Mouse (Mus musculus): ENCODE results near the gene Ccdc36. TPM values are rescaled to one million over a fixed set of nuclear protein-coding genes. Genes with fewer than 3 reads are reported as not detected.

Gene Ccdc36
- not detected for total RNA-seq (2023)

DNA sequence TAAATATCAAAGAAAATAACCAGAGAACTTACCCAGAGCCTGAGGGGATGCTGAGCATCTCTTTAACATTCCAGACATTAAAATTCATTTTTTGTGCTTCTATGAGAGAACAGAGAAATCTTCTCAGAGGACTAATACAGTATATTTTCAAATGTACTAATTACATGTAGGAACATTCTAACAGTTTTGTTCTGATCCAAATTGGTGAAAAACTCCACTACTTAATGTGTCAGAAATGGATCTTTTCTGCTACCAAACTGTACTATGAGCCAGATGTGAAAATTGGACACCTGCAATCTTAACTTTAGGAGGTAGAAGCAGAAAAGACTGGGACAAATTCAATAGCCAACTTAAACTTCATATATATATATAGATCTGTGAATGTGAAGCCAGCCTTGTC is at the start of gene Ccdc36:
Gene Ccdc36 (minus strand): TSS at position 101 of the 400 bp plus-strand sequence.

DNA sequence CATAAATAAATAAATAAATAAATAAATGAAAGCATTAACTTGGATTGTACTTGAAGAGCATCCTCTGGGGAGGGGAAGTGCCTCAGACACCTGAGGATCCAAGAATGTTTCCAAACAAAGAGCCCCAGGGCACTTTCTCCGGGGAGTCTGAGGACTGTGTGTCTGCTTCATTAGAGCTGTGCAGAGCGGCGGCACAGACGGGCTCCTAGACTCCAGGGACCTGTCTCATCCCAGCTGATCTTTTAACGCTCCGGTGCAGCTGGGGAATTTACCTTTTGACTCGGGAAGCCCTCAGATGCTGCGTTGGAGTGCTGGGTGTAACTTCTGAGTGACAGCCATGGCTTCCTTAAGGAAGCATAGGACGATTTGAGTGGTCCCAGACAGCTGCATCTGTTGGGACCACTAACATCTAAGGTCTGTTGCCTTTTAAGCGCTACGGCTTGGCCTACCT is 32.9 kb upstream of the Ccdc36 start, which contains the start of gene Klhdc8b:
Gene Klhdc8b (minus strand): TSS at position 401 of the 451 bp plus-strand sequence.

GRCm38 (mm10) chr9:108460319-108461178 is 32.3 kb upstream of the Ccdc36 start, which contains the start of gene Ccdc71:
Ccdc71 (plus strand) TSS chr9:108460527.

GRCm38 (mm10) chr9:108436182-108436581 is 7.9 kb upstream of the Ccdc36 start, which contains the start of gene BC048562:
BC048562 (plus strand) TSS chr9:108436482.

GRCm38 (mm10) chr9:108392676-108393075 is 35.6 kb downstream of the Ccdc36 start, which contains the start of gene 1700102P08Rik:
1700102P08Rik (plus strand) TSS chr9:108392805.

Other genes starting within 250 kb of the Ccdc36 start
- 0.50 TPM for gene Bsn, start 238.1 kb downstream of the Ccdc36 start, total RNA-seq (2023)
- gene Dag1, start 164.5 kb downstream of the Ccdc36 start, total RNA-seq (2023), result 21.3 TPM
- 2.4 TPM for gene Nicn1, start 138.1 kb downstream of the Ccdc36 start, total RNA-seq (2023)
- 1.4 TPM for gene Amt, start 131.6 kb downstream of the Ccdc36 start, total RNA-seq (2023)
- 371 TPM for gene Rhoa, start 122.4 kb downstream of the Ccdc36 start, total RNA-seq (2023)
- 7.6 TPM for gene Tcta, start 122.3 kb downstream of the Ccdc36 start, total RNA-seq (2023)
- gene Gpx1, start 89.6 kb downstream of the Ccdc36 start, total RNA-seq (2023), result 164 TPM
- 142 TPM for gene Usp4, start 80.6 kb downstream of the Ccdc36 start, total RNA-seq (2023)
- gene 1700102P08Rik, start 35.7 kb downstream of the Ccdc36 start, total RNA-seq (2023), result 4.2 TPM
- not detected for gene BC048562, start 8.0 kb upstream of the Ccdc36 start, total RNA-seq (2023)
- gene Ccdc71, start 32.0 kb upstream of the Ccdc36 start, total RNA-seq (2023), result 24.7 TPM
- 5.7 TPM for gene Klhdc8b, start 33.1 kb upstream of the Ccdc36 start, total RNA-seq (2023)
- 0.59 TPM for gene Lamb2, start 51.3 kb upstream of the Ccdc36 start, total RNA-seq (2023)
- gene Usp19, start 62.1 kb upstream of the Ccdc36 start, total RNA-seq (2023), result 325 TPM
- 200 TPM for gene Qars, start 79.2 kb upstream of the Ccdc36 start, total RNA-seq (2023)
- gene Qrich1, start 88.3 kb upstream of the Ccdc36 start, total RNA-seq (2023), result 248 TPM
- gene Impdh2, start 131.8 kb upstream of the Ccdc36 start, total RNA-seq (2023), result 155 TPM
- 24.1 TPM for gene Ndufaf3, start 138.9 kb upstream of the Ccdc36 start, total RNA-seq (2023)
- gene Dalrd3, start 141.4 kb upstream of the Ccdc36 start, total RNA-seq (2023), result 51.5 TPM
- 26.5 TPM for gene Wdr6, start 150.3 kb upstream of the Ccdc36 start, total RNA-seq (2023)
- 11.1 TPM for gene P4htm, start 169.2 kb upstream of the Ccdc36 start, total RNA-seq (2023)
- gene Arih2, start 220.9 kb upstream of the Ccdc36 start, total RNA-seq (2023), result 191 TPM
- 19.5 TPM for gene Slc25a20, start 233.6 kb upstream of the Ccdc36 start, total RNA-seq (2023)

All from CD4-positive naive resting alpha-beta T cell, adult 76 days (primary cell).